Mouse (Mus musculus) gastrocnemius, postnatal 4 days (tissue): Measurements from ENCODE around the gene Hmgcs2. TPM values are rescaled to one million over a fixed set of nuclear protein-coding genes. Genes with fewer than 3 reads are reported as not detected.

Experiments used
- DNase-seq, 2 experiments: peaks; one replicate each; pipeline ENCODE4 v3.0.0; 2021 to 2022; ENCODE audit warnings: low spot score in 2 of 2, mixed read lengths in 2 of 2
- long read RNA-seq, 2 experiments: library from polyadenylated mRNA; stranded (forward); transcript quantifications; one replicate each; pipeline ENCODE4 v2.0.0; 2021
- total RNA-seq, 2 experiments: library from RNA; stranded (reverse); gene quantifications; 2 replicates each; pipeline ENCODE4 v1.2.3; 2021

Gene Hmgcs2
- total RNA-seq: 1 to 10 TPM; 2.3 to 5.6 TPM
- long read RNA-seq, experiment 1, partial matches to known transcripts: 0 of 4 reads
- long read RNA-seq, experiment 1, other reads (novel, unspliced or antisense): 1 of 4 reads
- long read RNA-seq, experiment 2, partial matches to known transcripts: 0 of 2 reads
- long read RNA-seq, experiment 2, other reads (novel, unspliced or antisense): 0 of 2 reads

DNA sequence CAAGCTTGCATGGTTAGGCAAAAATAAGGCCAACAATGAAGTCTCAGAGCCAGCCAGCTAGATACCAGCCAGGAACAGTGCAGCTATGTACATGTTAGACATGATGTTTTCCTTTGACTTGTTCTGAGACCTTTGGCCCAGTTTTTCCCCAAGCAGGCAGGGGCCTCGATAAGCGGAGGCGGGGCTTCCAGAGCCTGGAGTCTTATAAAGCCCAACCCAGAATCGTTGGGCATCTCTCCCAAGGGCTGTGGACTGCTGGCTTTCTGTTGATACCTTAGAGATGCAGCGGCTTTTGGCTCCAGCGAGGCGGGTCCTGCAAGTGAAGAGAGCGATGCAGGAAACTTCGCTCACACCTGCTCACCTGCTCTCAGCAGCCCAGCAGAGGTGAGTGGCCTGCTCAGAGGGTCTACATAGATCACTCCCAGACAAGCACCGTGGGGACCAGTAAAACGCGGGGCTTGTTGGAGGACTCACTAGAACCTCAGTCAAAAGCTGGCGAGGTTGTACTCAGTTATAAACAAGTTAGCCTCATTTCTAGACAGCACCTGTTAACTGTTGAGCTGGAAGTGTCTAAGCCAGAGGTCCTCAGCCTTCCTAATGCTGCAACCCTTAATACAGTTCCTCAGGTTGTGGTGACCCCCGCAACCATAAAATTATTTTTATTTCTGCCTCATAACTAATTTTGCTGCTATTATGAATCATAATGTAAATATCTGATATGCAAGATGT is at the start of gene Hmgcs2:
TSS of gene Hmgcs2 (plus strand) at position 232 of the 729 bp plus-strand sequence.
- peak in 1 of 2 experiments; percentile 29 for DNase-seq

DNA sequence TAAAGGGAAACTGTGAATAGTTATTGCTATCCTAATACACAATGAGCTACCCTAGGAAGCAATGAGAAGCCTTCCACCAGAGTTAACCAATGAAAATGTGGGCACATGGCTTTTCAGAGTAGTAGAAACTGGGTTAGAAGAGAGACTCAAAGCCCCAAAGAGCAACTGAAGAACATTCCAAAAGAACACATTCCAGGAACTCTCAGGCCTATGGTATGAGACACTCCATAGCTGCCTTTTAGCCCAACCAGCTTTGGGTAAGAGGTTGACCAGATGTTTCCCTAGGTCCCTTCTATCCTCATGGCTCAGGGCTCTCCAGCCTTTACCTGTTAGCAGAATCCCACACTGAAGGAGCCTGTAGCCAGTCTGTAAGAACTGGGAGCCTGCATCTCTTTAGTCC is 46.7 kb upstream of the Hmgcs2 start:
- no peak for DNase-seq

DNA sequence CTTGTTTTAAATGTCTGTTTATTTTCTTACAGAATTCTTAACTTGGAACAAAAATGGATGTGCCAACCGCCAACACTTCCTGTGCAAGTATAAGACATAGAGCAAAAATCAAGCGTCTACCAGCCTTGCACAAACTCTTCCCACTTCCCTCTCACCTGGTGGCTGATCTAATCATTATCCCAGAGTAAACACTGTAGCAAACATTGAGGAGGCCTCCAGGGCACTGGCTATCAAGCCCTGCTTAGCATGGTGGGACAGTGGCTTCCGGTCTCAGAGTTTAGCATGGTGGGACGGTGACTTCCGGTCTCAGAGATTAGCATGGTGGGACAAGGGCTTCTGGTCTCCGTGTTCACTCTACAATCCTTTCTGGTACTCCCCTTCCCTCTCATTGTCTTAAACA is 44.0 kb upstream of the Hmgcs2 start:
- DNase-seq: no peak

DNA sequence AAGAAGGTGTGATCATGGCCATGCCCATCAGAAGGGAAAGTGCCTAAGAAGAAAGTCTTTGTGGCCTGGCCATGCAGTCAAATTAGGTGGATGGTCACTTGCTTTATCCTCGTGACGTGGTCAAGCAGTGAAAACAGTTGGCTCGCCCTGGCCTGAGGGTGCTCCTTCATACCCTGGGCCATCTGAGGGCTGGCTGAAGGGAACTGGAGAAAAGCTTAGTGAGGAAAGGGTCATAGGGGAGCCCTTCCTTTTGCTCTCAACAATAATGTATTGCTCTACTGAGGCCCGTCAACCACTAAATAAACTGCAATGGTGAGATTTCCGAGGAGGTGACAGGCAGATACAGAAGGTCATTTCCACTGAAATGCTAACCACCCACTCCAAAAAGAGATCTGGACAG is 43.0 kb upstream of the Hmgcs2 start:
- no peak for DNase-seq

DNA sequence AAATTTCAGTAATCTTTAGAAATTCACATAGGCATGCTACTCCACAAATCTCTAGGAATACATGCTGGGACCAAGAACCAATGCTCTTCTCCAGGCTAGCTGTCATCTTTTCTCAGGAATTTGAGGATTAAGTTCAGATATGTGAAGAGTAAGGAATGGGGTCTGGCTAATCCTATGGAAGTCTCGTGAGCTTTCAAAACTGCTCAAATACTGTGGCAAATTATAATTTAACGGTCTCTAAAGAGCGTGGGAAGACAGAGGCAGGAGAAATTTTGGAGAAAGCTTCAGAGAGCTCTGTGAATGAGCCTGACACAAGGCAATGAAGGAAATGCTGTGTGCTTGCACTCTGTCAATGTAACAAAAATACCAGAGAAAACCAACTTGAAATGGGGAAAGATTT is 42.1 kb upstream of the Hmgcs2 start:
- DNase-seq: no peak

DNA sequence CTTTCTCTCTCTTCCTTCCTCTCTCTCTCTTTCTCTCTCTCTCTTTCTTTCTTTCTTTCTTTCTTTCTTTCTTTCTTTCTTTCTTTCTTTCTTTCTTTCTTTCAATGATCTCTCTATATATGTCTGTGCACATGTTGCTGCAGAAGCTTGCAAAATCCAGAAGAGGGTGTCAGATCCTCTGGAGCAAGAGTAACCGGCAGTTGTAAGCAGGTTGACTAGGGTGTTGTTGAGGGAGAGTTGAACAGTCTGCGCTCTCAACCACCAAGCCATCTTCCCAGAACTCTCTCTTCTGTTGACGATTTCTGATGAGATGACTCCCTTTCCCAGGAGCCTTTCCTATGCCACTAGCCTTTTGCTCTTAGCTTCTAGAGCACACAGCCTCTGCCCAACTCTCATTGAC is 38.2 kb upstream of the Hmgcs2 start:
- DNase-seq: no peak

DNA sequence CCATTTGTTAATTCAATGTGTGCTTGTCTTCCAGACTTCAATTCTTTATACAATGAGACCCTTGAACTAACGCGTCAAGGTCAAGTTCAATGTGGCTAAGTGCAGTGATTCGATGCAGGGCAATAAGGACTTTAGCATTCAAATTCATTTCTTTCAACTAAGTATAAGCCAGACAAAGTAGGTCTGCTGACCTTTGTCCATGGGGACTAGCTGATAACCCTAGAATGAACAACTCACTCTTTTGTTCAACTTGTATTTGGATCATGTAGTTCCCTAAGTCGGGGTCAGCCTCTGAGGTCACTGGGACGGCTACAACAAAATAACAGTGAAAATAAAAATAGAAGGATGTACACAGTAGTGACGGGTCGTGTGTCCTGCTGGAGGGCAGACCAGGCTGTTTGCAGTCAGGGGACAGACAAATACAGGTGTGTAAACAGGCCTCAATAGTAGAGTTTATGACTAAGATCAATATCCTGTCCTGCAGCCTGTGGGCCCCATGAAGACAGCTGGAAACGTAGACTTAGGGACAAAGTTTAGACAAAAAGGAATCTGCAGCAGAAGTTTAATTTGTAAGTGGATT is 37.7 kb upstream of the Hmgcs2 start:
- DNase-seq: no peak

DNA sequence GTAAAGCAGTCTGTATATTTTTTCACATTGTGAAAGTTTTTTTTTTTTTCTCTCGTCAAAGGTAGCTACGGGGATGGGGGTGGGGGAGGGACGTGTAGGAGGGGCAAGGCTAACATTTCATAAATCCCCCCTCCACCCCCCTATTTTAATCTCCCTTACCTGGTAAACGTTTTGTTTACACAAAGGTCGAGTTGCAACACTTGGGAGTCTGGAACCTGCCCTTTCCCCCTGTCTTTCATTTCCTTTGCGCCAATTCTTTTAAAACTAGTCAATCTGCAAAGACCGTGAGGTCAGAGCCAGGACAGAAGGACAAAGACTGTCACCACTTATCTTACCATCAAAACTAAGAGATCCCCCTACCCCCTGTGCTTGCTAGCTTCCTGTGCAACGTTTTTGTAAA is 34.3 kb upstream of the Hmgcs2 start:
- DNase-seq: no peak

DNA sequence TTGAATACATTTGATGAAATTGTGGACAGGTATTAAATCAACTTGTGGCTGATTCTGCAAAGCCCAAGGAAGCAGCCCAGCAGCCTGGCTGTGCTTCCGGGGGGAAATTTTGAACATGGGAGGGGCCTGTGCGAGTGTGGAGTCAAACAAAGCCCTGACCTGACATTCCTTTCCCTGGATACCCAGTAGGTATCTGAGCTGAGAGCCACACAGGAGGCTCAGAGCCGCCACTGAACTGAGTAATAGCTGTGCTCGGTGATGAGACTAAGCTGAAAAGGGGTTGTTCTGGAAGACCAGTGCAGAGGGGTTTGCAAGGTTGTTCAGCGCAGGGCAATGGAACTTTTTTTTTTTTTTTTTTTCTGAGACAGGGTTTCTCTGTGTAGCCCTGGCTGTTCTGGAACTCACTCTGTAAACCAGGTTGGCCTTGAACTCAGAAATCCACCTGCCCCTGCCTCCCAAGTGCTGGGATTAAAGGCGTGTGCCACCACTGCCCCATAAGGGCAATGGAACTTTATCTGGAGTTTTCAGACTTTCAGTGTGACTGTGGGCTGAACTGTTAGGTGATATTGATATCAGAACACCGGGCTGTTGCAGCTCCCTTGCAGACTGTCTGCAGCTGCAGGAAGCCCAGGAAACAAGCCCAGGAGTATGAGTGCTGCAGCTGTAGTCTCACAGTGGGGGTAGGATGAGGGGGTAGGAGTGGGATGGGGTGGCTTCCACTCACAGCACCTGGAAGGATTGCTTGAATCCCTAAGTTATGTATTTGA is 33.1 kb upstream of the Hmgcs2 start:
- DNase-seq: no peak

DNA sequence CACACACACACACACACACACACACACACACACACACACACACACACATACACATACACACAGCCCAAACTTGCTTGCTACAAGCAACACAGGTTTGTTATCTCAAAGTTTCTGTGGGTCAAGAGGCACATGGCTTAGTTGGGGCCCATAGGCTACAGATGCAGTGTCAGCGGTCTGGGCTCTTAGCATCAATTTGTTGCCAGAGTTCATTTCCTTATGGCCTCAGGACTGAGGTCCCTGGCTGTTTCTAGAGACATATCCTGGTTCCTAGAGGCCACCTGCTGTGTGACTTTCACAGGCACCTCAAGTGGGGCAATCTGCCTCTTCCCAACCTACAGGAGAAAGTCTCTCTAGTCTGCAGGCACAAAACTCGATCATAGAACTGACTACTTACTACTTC is 30.9 kb upstream of the Hmgcs2 start:
- DNase-seq: no peak

DNA sequence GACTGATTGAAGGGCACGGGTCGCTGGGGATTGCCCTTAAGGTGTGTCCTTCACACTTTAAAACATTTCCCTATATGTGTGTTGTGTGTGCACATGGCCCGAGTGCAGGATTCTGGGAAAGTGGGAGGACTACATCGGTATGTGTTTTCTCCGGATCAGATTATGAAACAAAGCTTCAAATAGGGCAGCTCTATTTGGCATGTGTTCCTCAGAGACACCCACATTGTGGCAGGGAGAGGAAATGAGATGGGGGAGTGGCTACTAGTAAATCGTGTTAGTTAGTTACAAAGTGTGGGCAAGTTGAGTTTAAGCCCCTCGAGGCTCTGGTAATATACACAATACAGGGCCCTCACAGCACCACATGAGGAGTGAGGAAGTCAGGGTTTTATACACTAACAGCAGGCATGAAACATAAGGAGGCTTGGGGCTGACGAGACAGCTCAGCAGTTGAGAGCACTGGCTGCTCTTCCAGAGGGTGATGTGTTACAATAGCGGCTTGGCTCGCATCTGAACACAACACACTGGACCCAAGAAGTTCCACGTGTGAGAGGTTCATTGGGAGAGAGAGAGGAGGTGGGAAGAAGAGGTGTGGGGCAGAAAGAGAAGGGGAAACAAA is 30.3 kb upstream of the Hmgcs2 start:
- no peak for DNase-seq

DNA sequence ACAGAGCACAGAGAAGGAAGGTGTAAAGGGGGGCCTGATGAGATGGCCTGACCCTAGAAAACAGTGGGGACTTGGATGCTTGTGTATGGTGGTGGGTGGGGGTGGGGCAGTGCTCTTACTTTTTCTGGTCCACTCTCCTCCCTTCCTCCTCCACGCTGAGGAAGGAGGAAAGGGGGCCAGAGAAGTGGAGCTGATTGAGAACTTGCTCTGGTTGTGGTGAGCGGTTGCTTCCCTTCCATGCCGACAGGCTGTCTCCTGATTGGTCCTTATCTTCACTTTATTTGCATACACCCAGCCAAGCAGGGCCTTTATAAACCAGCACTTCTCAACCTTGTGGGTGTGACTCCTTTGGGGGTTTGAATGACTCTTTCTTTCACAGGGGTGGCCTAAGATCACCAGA is 26.2 kb upstream of the Hmgcs2 start:
- no peak for DNase-seq

DNA sequence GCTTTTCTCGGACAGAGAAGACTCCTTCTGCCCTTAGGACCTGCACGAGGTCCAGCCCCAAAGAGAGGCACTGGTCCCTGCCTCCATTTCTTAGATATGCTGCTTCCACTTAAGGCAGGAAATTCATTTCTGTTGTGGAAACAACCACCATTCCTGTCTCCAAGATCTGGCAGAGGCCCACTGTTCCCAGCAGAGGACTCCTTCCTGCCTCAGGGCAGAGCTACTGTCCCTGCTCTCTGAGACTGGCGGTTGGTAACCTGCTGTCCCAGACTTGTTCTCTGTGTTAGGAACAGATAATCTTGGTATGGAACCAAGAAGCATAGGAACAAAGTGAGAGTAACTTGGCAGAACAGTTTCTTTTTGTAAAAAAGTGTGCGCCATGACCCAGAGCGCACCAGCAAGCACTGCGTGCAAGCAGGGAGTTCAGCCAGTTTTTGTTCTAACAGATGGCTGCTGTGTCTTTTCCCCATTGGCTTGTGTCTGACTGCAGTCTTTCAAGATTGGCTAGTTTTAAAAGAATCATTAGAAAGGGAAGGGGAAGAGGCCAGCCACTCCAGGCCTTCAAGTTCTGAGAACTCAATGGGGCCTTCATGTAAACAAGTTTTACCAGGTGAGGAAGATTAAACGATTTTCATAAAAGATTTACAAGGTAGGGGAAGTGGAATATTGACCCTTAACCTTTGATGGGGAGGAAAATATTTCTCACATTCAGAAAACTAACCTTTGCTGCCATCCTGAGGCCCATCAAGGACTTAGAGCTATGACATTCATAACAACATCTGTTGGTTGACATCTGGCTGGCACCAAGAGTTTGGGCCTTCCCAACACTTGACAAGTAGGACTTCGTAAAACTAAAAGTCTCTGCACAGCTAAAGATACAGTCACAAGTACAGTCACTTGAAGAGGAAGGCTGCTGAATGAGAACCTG is 25.3 kb upstream of the Hmgcs2 start:
- DNase-seq: no peak

DNA sequence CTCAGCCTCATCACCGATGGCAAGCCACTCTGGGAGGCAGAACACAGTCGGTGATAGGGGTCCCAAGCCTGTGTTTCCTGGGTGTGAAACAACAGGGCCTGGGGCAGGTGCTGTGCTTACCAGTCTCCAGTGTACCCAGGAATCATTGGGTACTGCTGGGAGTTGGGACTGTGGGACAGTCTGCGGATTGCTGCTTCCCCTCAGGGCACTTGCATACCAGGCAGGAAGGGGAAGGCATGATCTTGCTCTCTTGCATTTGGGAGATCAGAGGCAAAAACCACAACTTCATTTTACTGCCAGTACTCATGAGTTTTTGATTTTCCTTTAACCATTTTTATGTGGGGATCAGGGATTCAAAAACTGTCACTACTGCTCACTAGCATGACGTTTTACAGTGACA is 21.5 kb upstream of the Hmgcs2 start:
- DNase-seq: no peak

DNA sequence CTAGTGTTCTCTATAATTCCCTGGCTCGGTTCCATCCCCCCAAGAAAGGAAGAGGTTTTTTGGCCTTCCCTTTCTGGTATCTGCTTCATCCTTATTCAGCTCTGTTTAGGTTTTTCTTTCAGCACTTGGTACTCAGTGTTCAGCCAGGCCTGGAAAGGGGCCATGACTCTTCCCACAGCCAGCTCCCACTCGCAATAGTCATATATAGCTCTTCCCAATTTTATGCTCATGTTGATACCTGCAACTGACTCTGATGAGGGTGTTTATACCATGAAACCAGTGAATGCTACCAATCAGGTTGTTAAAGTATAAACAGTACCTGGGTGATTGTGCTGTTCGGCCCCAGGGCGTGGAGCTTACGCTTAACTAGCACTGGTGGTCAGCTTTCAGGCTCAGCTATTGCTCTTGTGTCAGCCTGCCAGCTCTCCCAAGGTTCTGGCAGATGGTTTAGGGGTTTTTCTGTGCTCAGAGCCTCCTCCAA is 20.9 kb upstream of the Hmgcs2 start:
- no peak for DNase-seq

DNA sequence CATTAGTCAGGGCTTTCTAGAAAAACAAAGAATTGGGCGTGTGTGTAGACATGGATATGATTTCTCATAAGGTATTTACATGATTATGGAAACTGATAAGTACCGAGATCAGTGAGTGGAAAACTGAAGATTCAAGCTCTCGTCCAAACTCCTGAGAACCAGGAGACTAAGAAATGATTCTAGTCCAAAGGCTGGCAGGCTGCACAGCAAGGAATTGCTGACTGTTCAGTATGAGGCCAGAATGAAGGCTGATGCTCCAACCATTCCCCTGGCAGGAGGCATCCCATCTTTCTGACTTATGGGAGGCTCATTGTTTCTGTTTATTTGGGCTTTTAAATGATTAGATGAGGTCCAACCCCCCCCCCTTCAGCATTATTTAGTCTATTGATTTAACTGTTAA is 19.7 kb upstream of the Hmgcs2 start:
- no peak for DNase-seq

DNA sequence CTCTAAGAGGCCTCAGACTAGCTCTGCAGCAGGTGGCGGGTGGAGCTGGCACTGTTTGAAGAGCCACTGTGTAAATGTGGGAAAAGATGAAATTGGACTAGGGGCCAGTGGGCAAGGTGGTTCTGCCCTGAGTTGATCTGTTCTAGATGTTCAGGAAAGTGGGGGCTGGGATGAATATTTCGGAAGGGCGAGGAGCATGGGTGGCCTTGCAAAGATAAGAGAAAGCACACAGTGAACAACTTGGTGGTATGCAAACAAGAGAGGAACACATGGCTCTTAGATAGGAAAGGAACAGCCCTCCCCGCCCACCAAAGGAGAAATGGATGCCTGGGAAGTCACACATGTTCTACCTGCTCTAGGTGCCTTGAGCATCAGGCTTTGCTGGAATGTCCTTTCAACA is 18.8 kb upstream of the Hmgcs2 start:
- DNase-seq: no peak

DNA sequence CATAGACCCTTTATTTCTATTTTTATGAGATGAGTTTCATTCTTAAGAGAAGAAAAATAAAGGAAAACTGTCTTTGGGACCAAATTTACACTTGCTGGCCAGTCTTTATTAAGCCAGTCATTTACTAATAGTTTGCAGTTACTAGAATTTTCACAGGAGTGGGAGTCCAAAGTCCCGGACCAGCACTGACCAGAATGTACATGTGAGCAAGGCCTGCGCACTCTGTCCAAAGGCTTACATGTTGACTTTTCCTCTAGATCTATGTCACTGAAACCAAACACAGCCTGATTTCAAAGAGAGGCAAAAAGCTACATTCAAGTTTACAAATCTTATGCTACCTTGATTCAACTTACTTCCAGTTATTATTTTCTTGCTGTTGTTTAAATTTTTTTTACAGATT is 18.1 kb upstream of the Hmgcs2 start:
- no peak for DNase-seq

DNA sequence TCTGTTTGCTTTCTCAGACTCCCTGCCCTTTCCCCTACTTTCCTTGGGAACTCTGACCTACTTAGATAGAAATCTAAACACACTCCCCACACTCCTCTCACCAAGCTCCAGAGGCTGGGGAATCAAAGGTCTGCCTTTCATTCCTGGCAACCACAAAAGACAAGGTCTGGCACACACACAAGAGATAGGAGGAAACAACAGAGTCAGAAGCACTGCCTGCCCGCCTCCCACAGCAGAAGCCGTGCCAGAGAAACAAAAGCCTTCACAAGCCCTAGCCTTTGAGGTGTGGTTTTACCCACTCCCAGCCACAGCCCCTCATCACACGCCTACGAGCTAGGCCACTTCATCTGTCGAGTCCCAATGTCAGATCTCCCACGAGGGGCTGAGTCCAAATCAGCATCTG is 13.0 kb upstream of the Hmgcs2 start:
- DNase-seq: no peak

DNA sequence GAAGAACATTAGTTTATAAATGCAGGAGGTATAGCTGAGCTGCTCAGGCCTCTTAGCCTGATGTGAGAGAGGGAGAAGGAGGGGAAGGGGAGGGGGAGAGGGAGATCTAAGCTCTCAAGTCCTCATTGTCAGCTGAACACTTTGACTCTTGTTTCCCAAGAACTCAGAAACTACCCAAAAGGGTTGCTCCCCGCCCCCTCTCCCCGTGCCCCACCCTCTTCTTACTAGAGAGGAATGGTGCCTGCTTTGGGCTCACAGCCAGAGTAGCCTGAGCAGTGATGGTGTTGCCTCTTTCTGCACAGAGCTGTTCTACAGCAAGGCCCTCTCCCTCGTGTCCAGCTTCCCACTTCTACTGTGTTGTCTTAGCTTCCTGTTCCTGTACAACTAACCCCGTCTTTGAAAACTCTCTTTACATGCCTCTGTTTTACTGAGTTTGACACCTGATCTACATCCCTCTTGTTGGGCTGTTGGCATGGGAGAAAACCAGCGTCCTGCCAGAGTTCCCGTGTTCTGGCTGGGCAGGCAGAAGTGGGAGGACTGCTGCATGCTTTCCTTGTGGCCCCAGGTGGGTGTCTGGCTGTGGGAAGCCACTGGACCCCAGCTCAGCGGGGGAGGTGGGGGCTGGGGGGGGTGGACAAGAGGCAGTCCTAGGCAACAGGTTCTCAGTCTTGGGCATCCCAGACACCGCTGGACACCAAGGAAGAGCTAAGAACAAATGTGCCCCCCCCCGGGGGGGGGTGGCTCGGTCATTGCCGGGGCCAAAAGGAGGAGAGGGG is 6.4 kb upstream of the Hmgcs2 start:
- no peak for DNase-seq
